Mouse (Mus musculus): ENCODE measurements around the gene Rnf144b. TPM values are rescaled to one million over a fixed set of nuclear protein-coding genes. Genes with fewer than 3 reads are reported as not detected.

Rnf144b gene
- polyA plus RNA-seq, 1 experiment from 2014 or later = 3.1 TPM

- 0 out of 2 replicates have a peak, but pooled peaks have one; percentile 53 for ATAC-seq (ENCODE audit: insufficient read depth, low FRiP score)
- WGBS = 48% methylated on average over 3 of the region's 3 CpGs
- H3K9ac ChIP-seq (ENCODE audit: low read length) = no peak overlapping the region
Measured at GRCm38 (mm10) chr13:47112924-47113323, 9.5 kb upstream of the Rnf144b start.

GRCm38 (mm10) chr13:47116000-47116399, 6.5 kb upstream of the Rnf144b start:
- 82% methylated on average over 3 of the region's 3 CpGs for WGBS
- no peak overlapping the region for H3K4me2 ChIP-seq (ENCODE audit: low read depth, low read length)
- H3K9me3 ChIP-seq (replicated peaks; ENCODE audit: control insufficient read depth, low read length) = no peaks in the 10 kb centered on the region
- H3K9ac ChIP-seq (ENCODE audit: low read length) = no peak overlapping the region
- H3K27me3 ChIP-seq (ENCODE audit: control insufficient read depth, insufficient read depth, low read length) = no peaks in the 10 kb centered on the region
- 0 out of 2 replicates have a peak, but pooled peaks cover 3% of the 10 kb centered on the region for H3K4me1 ChIP-seq (ENCODE audit: control insufficient read depth, insufficient read depth, low read length)
- H3K36me3 ChIP-seq (ENCODE audit: control insufficient read depth, insufficient read depth, low read length) = no peaks in the 10 kb centered on the region
- no peak overlapping the region for H3K4me3 ChIP-seq (replicated peaks; ENCODE audit: low read length)
- ATAC-seq (ENCODE audit: insufficient read depth, low FRiP score) = no peak
- H3K27ac ChIP-seq (ENCODE audit: low read length) = no peak overlapping the region

More at GRCm38 (mm10) chr13:47112924-47113323, 9.5 kb upstream of the Rnf144b start:
- Histone ChIP-seq H3K4me3 (replicated peaks; ENCODE audit: low read length) (no peak overlapping the region), H3K27me3 (ENCODE audit: control insufficient read depth, insufficient read depth, low read length) (no peaks in the 10 kb centered on the region), H3K4me2 (ENCODE audit: low read depth, low read length) (no peak overlapping the region), H3K27ac (ENCODE audit: low read length) (no peak overlapping the region), H3K36me3 (ENCODE audit: control insufficient read depth, insufficient read depth, low read length) (no peaks in the 10 kb centered on the region), H3K9me3 (replicated peaks; ENCODE audit: control insufficient read depth, low read length) (no peaks in the 10 kb centered on the region), H3K4me1 (ENCODE audit: control insufficient read depth, insufficient read depth, low read length) (0 out of 2 replicates have a peak, but pooled peaks cover 3% of the 10 kb centered on the region)

GRCm38 (mm10) chr13:47121333-47121889, 1.0 kb upstream of the Rnf144b start:
- Histone ChIP-seq H3K36me3 (ENCODE audit: control insufficient read depth, insufficient read depth, low read length) (no peaks in the 10 kb centered on the region), H3K4me2 (ENCODE audit: low read depth, low read length) (peak overlapping the region; percentile 97; the same call in 1 of the 2 replicates)

GRCm38 (mm10) chr13:47124449-47124848, 2.0 kb downstream of the Rnf144b start:
- 50% methylated on average over 3 of the region's 3 CpGs for WGBS

More at GRCm38 (mm10) chr13:47121333-47121889, 1.0 kb upstream of the Rnf144b start:
- Histone ChIP-seq H3K4me3 (replicated peaks; ENCODE audit: low read length) (0 out of 2 replicates have a peak overlapping the region, but pooled peaks have one; percentile 62), H3K27ac (ENCODE audit: low read length) (no peak overlapping the region), H3K4me1 (ENCODE audit: control insufficient read depth, insufficient read depth, low read length) (0 out of 2 replicates have a peak, but pooled peaks cover 4% of the 10 kb centered on the region), H3K9ac (ENCODE audit: low read length) (no peak overlapping the region), H3K27me3 (ENCODE audit: control insufficient read depth, insufficient read depth, low read length) (peaks cover 9% of the 10 kb centered on the region; the same call in 1 of the 2 replicates), H3K9me3 (replicated peaks; ENCODE audit: control insufficient read depth, low read length) (no peaks in the 10 kb centered on the region)
- WGBS = 39% methylated on average over 12 of the region's 12 CpGs
- no peak for ATAC-seq (ENCODE audit: insufficient read depth, low FRiP score)

GRCm38 (mm10) chr13:47124986-47125385, 2.5 kb downstream of the Rnf144b start:
- Histone ChIP-seq H3K4me1 (ENCODE audit: control insufficient read depth, insufficient read depth, low read length) (0 out of 2 replicates have a peak, but pooled peaks cover 4% of the 10 kb centered on the region), H3K27ac (ENCODE audit: low read length) (no peak overlapping the region), H3K9me3 (replicated peaks; ENCODE audit: control insufficient read depth, low read length) (no peaks in the 10 kb centered on the region), H3K4me3 (replicated peaks; ENCODE audit: low read length) (no peak overlapping the region), H3K4me2 (ENCODE audit: low read depth, low read length) (no peak overlapping the region), H3K9ac (ENCODE audit: low read length) (no peak overlapping the region), H3K27me3 (ENCODE audit: control insufficient read depth, insufficient read depth, low read length) (peaks cover 9% of the 10 kb centered on the region; the same call in 1 of the 2 replicates), H3K36me3 (ENCODE audit: control insufficient read depth, insufficient read depth, low read length) (no peaks in the 10 kb centered on the region)
- 86% methylated on average over 6 of the region's 6 CpGs for WGBS
- ATAC-seq (ENCODE audit: insufficient read depth, low FRiP score) = no peak

More at GRCm38 (mm10) chr13:47124449-47124848, 2.0 kb downstream of the Rnf144b start:
- ATAC-seq (ENCODE audit: insufficient read depth, low FRiP score) = peak; percentile 29; the same call in 1 of the 2 replicates
- Histone ChIP-seq H3K36me3 (ENCODE audit: control insufficient read depth, insufficient read depth, low read length) (no peaks in the 10 kb centered on the region), H3K4me3 (replicated peaks; ENCODE audit: low read length) (no peak overlapping the region), H3K9me3 (replicated peaks; ENCODE audit: control insufficient read depth, low read length) (no peaks in the 10 kb centered on the region), H3K27me3 (ENCODE audit: control insufficient read depth, insufficient read depth, low read length) (peaks cover 9% of the 10 kb centered on the region; the same call in 1 of the 2 replicates), H3K4me1 (ENCODE audit: control insufficient read depth, insufficient read depth, low read length) (0 out of 2 replicates have a peak, but pooled peaks cover 4% of the 10 kb centered on the region), H3K9ac (ENCODE audit: low read length) (no peak overlapping the region), H3K4me2 (ENCODE audit: low read depth, low read length) (no peak overlapping the region), H3K27ac (ENCODE audit: low read length) (no peak overlapping the region)

- Histone ChIP-seq H3K9me3 (replicated peaks; ENCODE audit: control insufficient read depth, low read length) (no peaks in the 10 kb centered on the region), H3K4me3 (replicated peaks; ENCODE audit: low read length) (no peak overlapping the region), H3K27me3 (ENCODE audit: control insufficient read depth, insufficient read depth, low read length) (peaks cover 9% of the 10 kb centered on the region; the same call in 1 of the 2 replicates), H3K4me1 (ENCODE audit: control insufficient read depth, insufficient read depth, low read length) (0 out of 2 replicates have a peak, but pooled peaks cover 4% of the 10 kb centered on the region), H3K9ac (ENCODE audit: low read length) (no peak overlapping the region), H3K27ac (ENCODE audit: low read length) (no peak overlapping the region), H3K4me2 (ENCODE audit: low read depth, low read length) (no peak overlapping the region), H3K36me3 (ENCODE audit: control insufficient read depth, insufficient read depth, low read length) (no peaks in the 10 kb centered on the region)
- no peak for ATAC-seq (ENCODE audit: insufficient read depth, low FRiP score)
- WGBS = 73% methylated on average over 5 of the region's 5 CpGs
Measured at GRCm38 (mm10) chr13:47125595-47125994, 3.1 kb downstream of the Rnf144b start.

GRCm38 (mm10) chr13:47129090-47129489, 6.6 kb downstream of the Rnf144b start:
- Histone ChIP-seq H3K36me3 (ENCODE audit: control insufficient read depth, insufficient read depth, low read length) (no peaks in the 10 kb centered on the region), H3K4me2 (ENCODE audit: low read depth, low read length) (no peak overlapping the region), H3K4me1 (ENCODE audit: control insufficient read depth, insufficient read depth, low read length) (no peaks in the 10 kb centered on the region), H3K9ac (ENCODE audit: low read length) (no peak overlapping the region), H3K27me3 (ENCODE audit: control insufficient read depth, insufficient read depth, low read length) (no peaks in the 10 kb centered on the region), H3K27ac (ENCODE audit: low read length) (no peak overlapping the region), H3K9me3 (replicated peaks; ENCODE audit: control insufficient read depth, low read length) (no peaks in the 10 kb centered on the region), H3K4me3 (replicated peaks; ENCODE audit: low read length) (no peak overlapping the region)
- whole genome bisulfite sequencing = 55% methylated on average over 4 of the region's 4 CpGs
- ATAC-seq (ENCODE audit: insufficient read depth, low FRiP score) = no peak

GRCm38 (mm10) chr13:47133058-47133457, 10.6 kb downstream of the Rnf144b start:
- WGBS = 86% methylated on average over 8 of the region's 8 CpGs
- no peak for ATAC-seq (ENCODE audit: insufficient read depth, low FRiP score)

GRCm38 (mm10) chr13:47134836-47135235, 12.4 kb downstream of the Rnf144b start:
- Histone ChIP-seq H3K4me3 (replicated peaks; ENCODE audit: low read length) (no peak overlapping the region), H3K9ac (ENCODE audit: low read length) (no peak overlapping the region), H3K9me3 (replicated peaks; ENCODE audit: control insufficient read depth, low read length) (no peaks in the 10 kb centered on the region; the same call in 1 of the 2 replicates), H3K27me3 (ENCODE audit: control insufficient read depth, insufficient read depth, low read length) (no peaks in the 10 kb centered on the region), H3K4me1 (ENCODE audit: control insufficient read depth, insufficient read depth, low read length) (no peaks in the 10 kb centered on the region), H3K27ac (ENCODE audit: low read length) (no peak overlapping the region), H3K36me3 (ENCODE audit: control insufficient read depth, insufficient read depth, low read length) (no peaks in the 10 kb centered on the region), H3K4me2 (ENCODE audit: low read depth, low read length) (no peak overlapping the region)
- WGBS = 82% methylated on average over 7 of the region's 7 CpGs
- no peak for ATAC-seq (ENCODE audit: insufficient read depth, low FRiP score)

More at GRCm38 (mm10) chr13:47133058-47133457, 10.6 kb downstream of the Rnf144b start:
- H3K4me1 ChIP-seq (ENCODE audit: control insufficient read depth, insufficient read depth, low read length) = no peaks in the 10 kb centered on the region
- H3K4me3 ChIP-seq (replicated peaks; ENCODE audit: low read length) = no peak overlapping the region
- no peaks in the 10 kb centered on the region for H3K27me3 ChIP-seq (ENCODE audit: control insufficient read depth, insufficient read depth, low read length)
- no peaks in the 10 kb centered on the region for H3K36me3 ChIP-seq (ENCODE audit: control insufficient read depth, insufficient read depth, low read length)
- H3K9me3 ChIP-seq (replicated peaks; ENCODE audit: control insufficient read depth, low read length) = no peaks in the 10 kb centered on the region
- no peak overlapping the region for H3K27ac ChIP-seq (ENCODE audit: low read length)
- no peak overlapping the region for H3K4me2 ChIP-seq (ENCODE audit: low read depth, low read length)
- H3K9ac ChIP-seq (ENCODE audit: low read length) = no peak overlapping the region
